19 mouse cellular contexts compared by ENCODE assay signal in genomic region chr7:20078118-20078517, GRCm38 (mm10). TPM values are rescaled to one million over a fixed set of nuclear protein-coding genes. Genes with fewer than 3 reads are reported as not detected.
"Had no signal": no experiment of that assay in that cellular context is flagged by ENCODE, and none has a peak within 500 bp of the region (broad histone marks: within the 10 kb centered on the region; RNA-seq: fewer than 3 reads in every experiment).

No protein-coding gene starts in this region.

RNA-seq across cellular contexts. Expression of gene Vmn1r91, which starts 21.4 kb away (rescaled TPM):
- polyA plus RNA-seq: cortical plate, adult 2 months; embryonic facial prominence, embryonic 10.5 days; embryonic facial prominence, embryonic 11.5 days; embryonic facial prominence, embryonic 12.5 days; embryonic facial prominence, embryonic 13.5 days; embryonic facial prominence, embryonic 14.5 days; embryonic facial prominence, embryonic 15.5 days; erythroblast, embryonic 14.5 days; forebrain, embryonic 10.5 days; forebrain, embryonic 11.5 days; forebrain, embryonic 12.5 days; forebrain, embryonic 13.5 days; forebrain, embryonic 14.5 days; forebrain, embryonic 15.5 days; forebrain, embryonic 16.5 days; forebrain, postnatal 0 days; frontal cortex, adult 2 months; heart, adult 2 months had no signal

RNA-seq across cellular contexts. Expression of gene Gm16442, which starts 44.3 kb away (rescaled TPM):
- polyA plus RNA-seq: cortical plate, adult 2 months; embryonic facial prominence, embryonic 10.5 days; embryonic facial prominence, embryonic 11.5 days; embryonic facial prominence, embryonic 12.5 days; embryonic facial prominence, embryonic 13.5 days; embryonic facial prominence, embryonic 14.5 days; embryonic facial prominence, embryonic 15.5 days; erythroblast, embryonic 14.5 days; forebrain, embryonic 10.5 days; forebrain, embryonic 11.5 days; forebrain, embryonic 12.5 days; forebrain, embryonic 13.5 days; forebrain, embryonic 14.5 days; forebrain, embryonic 15.5 days; forebrain, embryonic 16.5 days; forebrain, postnatal 0 days; frontal cortex, adult 2 months; gonadal fat pad, adult 2 months; heart, adult 2 months had no signal
